ENCODE assay signal across 12 mouse cellular contexts in the genomic region with DNA sequence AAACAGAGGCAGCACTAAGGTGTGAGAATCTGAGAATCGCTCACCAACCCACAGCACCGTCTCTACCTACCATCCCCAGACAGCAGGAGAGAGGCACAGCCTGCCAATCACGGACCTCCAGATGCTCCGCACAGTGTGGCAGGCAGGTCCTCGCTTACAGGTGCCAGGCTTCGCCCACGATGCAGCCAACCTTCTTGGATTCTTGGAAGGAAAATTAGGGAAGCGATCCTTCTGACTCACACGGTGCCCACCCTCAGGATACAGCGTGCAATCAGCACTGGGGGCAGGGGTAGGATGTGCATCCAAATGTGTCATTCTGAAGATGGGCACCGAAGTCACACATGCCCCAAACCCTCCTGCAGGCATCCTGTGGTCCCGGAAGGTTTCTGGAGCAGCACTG.
DNase-seq lines count a peak whose midpoint lies in the region; TF ChIP-seq lines count a peak whose summit lies in the region.
"Had no signal": no experiment of that assay in that cellular context is flagged by ENCODE, and none has a peak within 500 bp of the region (broad histone marks: within the 10 kb centered on the region; RNA-seq: fewer than 3 reads in every experiment).

No protein-coding gene starts in this region.

- no peak for TF ChIP-seq CTCF in olfactory bulb, adult 2 months (IDR thresholded peaks at IDR 0.05; ENCODE audit: insufficient read depth, low read depth, low read length)

- peaks cover 21% of the 10 kb centered on the region for H3K4me1 ChIP-seq in olfactory bulb, adult 2 months (ENCODE audit: control insufficient read depth, insufficient read depth, low read length)
- H3K4me1 ChIP-seq: embryonic facial prominence, embryonic 15.5 days; limb, embryonic 10.5 days had no signal

- no peak for TF ChIP-seq POLR2A in olfactory bulb, adult 2 months (IDR thresholded peaks at IDR 0.05; ENCODE audit: insufficient read depth, low read depth, low read length)

- WGBS in olfactory bulb, adult 2 months: 55% methylated on average over 12 of the region's 12 CpGs

- DNase-seq in left cerebral cortex, adult 11 months (ENCODE audit: low spot score): peak; percentile 57
- no peak for DNase-seq in left cerebral cortex, postnatal 10 days (ENCODE audit: extremely low spot score in 1 of 2, low spot score in 2 of 2)
- DNase-seq in cerebellum, adult 8-10 months: peak; percentile 42
- peak; percentile 27 to 57 for DNase-seq in frontal cortex, postnatal 25 days (ENCODE audit: low spot score in 2 of 2)
- no peak for DNase-seq in kidney, adult 9 months
- DNase-seq in kidney, postnatal 4 days: no peak
- DNase-seq: heart, adult 2 months; heart, postnatal 36 days had no signal

- no peak overlapping the region for H3K4me3 ChIP-seq in olfactory bulb, adult 2 months (ENCODE audit: insufficient read depth, low read depth, low read length)
- H3K4me3 ChIP-seq: embryonic facial prominence, embryonic 15.5 days; heart, adult 2 months; limb, embryonic 10.5 days; myocyte had no signal

- intact Hi-C loops in left cerebral cortex, postnatal 10 days (cut with DNase I): no loop called here

- H3K27ac ChIP-seq in olfactory bulb, adult 2 months (ENCODE audit: insufficient read depth, low read depth, low read length): peak overlapping the region; percentile 27; the same call in 1 of the 2 replicates
- H3K27ac ChIP-seq: embryonic facial prominence, embryonic 15.5 days; heart, adult 2 months; limb, embryonic 10.5 days had no signal

Comparison
In these comparisons a context has a peak if more than half of its experiments do, and no peak if none do; other contexts are left out.
1. DNase-seq: peak in left cerebral cortex, adult 11 months (single experiment), cerebellum, adult 8-10 months (single experiment) and frontal cortex, postnatal 25 days (2 of 2); none in left cerebral cortex, postnatal 10 days (0 of 2), kidney, adult 9 months (single experiment) and kidney, postnatal 4 days (0 of 2).